Mouse (Mus musculus): Measurements from ENCODE around the gene Fosb. TPM values are rescaled to one million over a fixed set of nuclear protein-coding genes. Genes with fewer than 3 reads are reported as not detected.
A peak's percentile ranks its signal among the peaks of the same experiment; 100 is the strongest.

The Fosb gene
- polyA plus RNA-seq, 1 experiment from 2014 or later, result 0.22 TPM

GRCm38 (mm10) chr7:19305796-19306765 is 3.8 kb downstream of the Fosb start:
- 49% methylated on average over 16 of the region's 16 CpGs for WGBS
- H3K27me3 ChIP-seq (ENCODE audit: control insufficient read depth, insufficient read depth, low read length), result peaks cover 56% of the 10 kb centered on the region
- no peak for ATAC-seq (ENCODE audit: insufficient number of reproducible peaks, insufficient read depth, low FRiP score, low read depth)

GRCm38 (mm10) chr7:19305413-19305735 is 4.5 kb downstream of the Fosb start:
- peaks cover 56% of the 10 kb centered on the region for H3K27me3 ChIP-seq (ENCODE audit: control insufficient read depth, insufficient read depth, low read length)
- H3K4me3 ChIP-seq (ENCODE audit: control insufficient read depth in 1 of 2, insufficient read depth in 1 of 2, low read depth in 1 of 2, low read length in 2 of 2), result peak overlapping the region in 1 of 2 experiments; percentile 44; a peak in 2 of 4 replicates
- H3K36me3 ChIP-seq (ENCODE audit: control insufficient read depth, insufficient read depth, low read length), result no peaks in the 10 kb centered on the region
- H3K9me3 ChIP-seq (ENCODE audit: control insufficient read depth, low read length), result no peaks in the 10 kb centered on the region
- peaks cover 9 to 38% of the 10 kb centered on the region in 2 experiments for H3K4me1 ChIP-seq (ENCODE audit: control insufficient read depth in 2 of 2, insufficient read depth in 2 of 2, low read length in 2 of 2)
- no peak overlapping the region for H3K27ac ChIP-seq (replicated peaks in 1 of 2; ENCODE audit: control insufficient read depth in 1 of 2, insufficient read depth in 1 of 2, low read depth in 2 of 2, low read length in 2 of 2)
- WGBS, result 10% methylated on average over 6 of the region's 6 CpGs
- H3K9ac ChIP-seq (ENCODE audit: low read length), result no peak overlapping the region
- peak overlapping the region; percentile 72 for H3K4me2 ChIP-seq (ENCODE audit: low read length)
- no peak for ATAC-seq (ENCODE audit: insufficient number of reproducible peaks, insufficient read depth, low FRiP score, low read depth)

More at GRCm38 (mm10) chr7:19305796-19306765, 3.8 kb downstream of the Fosb start:
- Histone ChIP-seq H3K4me1 (ENCODE audit: control insufficient read depth in 2 of 2, insufficient read depth in 2 of 2, low read length in 2 of 2) (peaks cover 11 to 40% of the 10 kb centered on the region in 2 experiments), H3K4me3 (ENCODE audit: control insufficient read depth in 1 of 2, insufficient read depth in 1 of 2, low read depth in 1 of 2, low read length in 2 of 2) (no peak overlapping the region), H3K4me2 (ENCODE audit: low read length) (no peak overlapping the region), H3K27ac (replicated peaks in 1 of 2; ENCODE audit: control insufficient read depth in 1 of 2, insufficient read depth in 1 of 2, low read depth in 2 of 2, low read length in 2 of 2) (no peak overlapping the region), H3K9ac (ENCODE audit: low read length) (no peak overlapping the region), H3K9me3 (ENCODE audit: control insufficient read depth, low read length) (no peaks in the 10 kb centered on the region), H3K36me3 (ENCODE audit: control insufficient read depth, insufficient read depth, low read length) (no peaks in the 10 kb centered on the region)

- WGBS, result 3% methylated on average over 46 of the region's 48 CpGs
- Histone ChIP-seq H3K9me3 (ENCODE audit: control insufficient read depth, low read length) (no peaks in the 10 kb centered on the region), H3K4me3 (ENCODE audit: control insufficient read depth in 1 of 2, insufficient read depth in 1 of 2, low read depth in 1 of 2, low read length in 2 of 2) (peak overlapping the region; percentile 43 to 44), H3K9ac (ENCODE audit: low read length) (peak overlapping the region; percentile 62), H3K4me1 (ENCODE audit: control insufficient read depth in 2 of 2, insufficient read depth in 2 of 2, low read length in 2 of 2) (peaks cover 9 to 37% of the 10 kb centered on the region in 2 experiments), H3K36me3 (ENCODE audit: control insufficient read depth, insufficient read depth, low read length) (no peaks in the 10 kb centered on the region), H3K27me3 (ENCODE audit: control insufficient read depth, insufficient read depth, low read length) (peaks cover 56% of the 10 kb centered on the region), H3K27ac (replicated peaks in 1 of 2; ENCODE audit: control insufficient read depth in 1 of 2, insufficient read depth in 1 of 2, low read depth in 2 of 2, low read length in 2 of 2) (no peak overlapping the region), H3K4me2 (ENCODE audit: low read length) (peak overlapping the region; percentile 72)
- ATAC-seq (ENCODE audit: insufficient number of reproducible peaks, insufficient read depth, low FRiP score, low read depth), result no peak
Observed at GRCm38 (mm10) chr7:19304501-19305412, 5.1 kb downstream of the Fosb start.

- ATAC-seq (ENCODE audit: insufficient number of reproducible peaks, insufficient read depth, low FRiP score, low read depth), result no peak
- no peak overlapping the region for H3K27ac ChIP-seq (replicated peaks in 1 of 2; ENCODE audit: control insufficient read depth in 1 of 2, insufficient read depth in 1 of 2, low read depth in 2 of 2, low read length in 2 of 2)
- H3K36me3 ChIP-seq (ENCODE audit: control insufficient read depth, insufficient read depth, low read length), result no peaks in the 10 kb centered on the region
- peak overlapping the region; percentile 72 for H3K4me2 ChIP-seq (ENCODE audit: low read length)
- H3K27me3 ChIP-seq (ENCODE audit: control insufficient read depth, insufficient read depth, low read length), result peaks cover 56% of the 10 kb centered on the region
- 2% methylated on average over 16 of the region's 16 CpGs for WGBS
- no peaks in the 10 kb centered on the region for H3K9me3 ChIP-seq (ENCODE audit: control insufficient read depth, low read length)
- peak overlapping the region; percentile 25 to 44; a peak in 3 of 4 replicates for H3K4me3 ChIP-seq (ENCODE audit: control insufficient read depth in 1 of 2, insufficient read depth in 1 of 2, low read depth in 1 of 2, low read length in 2 of 2)
- peaks cover 9 to 31% of the 10 kb centered on the region in 2 experiments for H3K4me1 ChIP-seq (ENCODE audit: control insufficient read depth in 2 of 2, insufficient read depth in 2 of 2, low read length in 2 of 2)
- H3K9ac ChIP-seq (ENCODE audit: low read length), result peak overlapping the region; percentile 57
Observed at GRCm38 (mm10) chr7:19303770-19304169, 6.1 kb downstream of the Fosb start.

GRCm38 (mm10) chr7:19303046-19303305 is 6.9 kb downstream of the Fosb start:
- no peak for ATAC-seq (ENCODE audit: insufficient number of reproducible peaks, insufficient read depth, low FRiP score, low read depth)
- Histone ChIP-seq H3K9me3 (ENCODE audit: control insufficient read depth, low read length) (no peaks in the 10 kb centered on the region), H3K27me3 (ENCODE audit: control insufficient read depth, insufficient read depth, low read length) (peaks cover 56% of the 10 kb centered on the region), H3K4me1 (ENCODE audit: control insufficient read depth in 2 of 2, insufficient read depth in 2 of 2, low read length in 2 of 2) (peaks cover 9 to 30% of the 10 kb centered on the region in 2 experiments), H3K4me3 (ENCODE audit: control insufficient read depth in 1 of 2, insufficient read depth in 1 of 2, low read depth in 1 of 2, low read length in 2 of 2) (no peak overlapping the region), H3K36me3 (ENCODE audit: control insufficient read depth, insufficient read depth, low read length) (no peaks in the 10 kb centered on the region), H3K4me2 (ENCODE audit: low read length) (no peak overlapping the region), H3K9ac (ENCODE audit: low read length) (no peak overlapping the region), H3K27ac (replicated peaks in 1 of 2; ENCODE audit: control insufficient read depth in 1 of 2, insufficient read depth in 1 of 2, low read depth in 2 of 2, low read length in 2 of 2) (no peak overlapping the region)
- 80% methylated on average over 12 of the region's 12 CpGs for WGBS

- WGBS, result 50% methylated on average over 13 of the region's 13 CpGs
- Histone ChIP-seq H3K9ac (ENCODE audit: low read length) (0 out of 2 replicates have a peak overlapping the region, but pooled peaks have one; percentile 72), H3K27ac (replicated peaks in 1 of 2; ENCODE audit: control insufficient read depth in 1 of 2, insufficient read depth in 1 of 2, low read depth in 2 of 2, low read length in 2 of 2) (no peak overlapping the region), H3K4me2 (ENCODE audit: low read length) (peak overlapping the region; percentile 61; the same call in 1 of the 2 replicates), H3K4me1 (ENCODE audit: control insufficient read depth in 2 of 2, insufficient read depth in 2 of 2, low read length in 2 of 2) (peaks cover 6 to 26% of the 10 kb centered on the region in 2 experiments), H3K27me3 (ENCODE audit: control insufficient read depth, insufficient read depth, low read length) (peaks cover 56% of the 10 kb centered on the region), H3K9me3 (ENCODE audit: control insufficient read depth, low read length) (no peaks in the 10 kb centered on the region), H3K4me3 (ENCODE audit: control insufficient read depth in 1 of 2, insufficient read depth in 1 of 2, low read depth in 1 of 2, low read length in 2 of 2) (no peak overlapping the region), H3K36me3 (ENCODE audit: control insufficient read depth, insufficient read depth, low read length) (no peaks in the 10 kb centered on the region)
- no peak for ATAC-seq (ENCODE audit: insufficient number of reproducible peaks, insufficient read depth, low FRiP score, low read depth)
Observed at GRCm38 (mm10) chr7:19302264-19303045, 7.4 kb downstream of the Fosb start.
